Mouse (Mus musculus): ENCODE data around the gene Il17rb. TPM values are rescaled to one million over a fixed set of nuclear protein-coding genes. Genes with fewer than 3 reads are reported as not detected.
A peak's percentile ranks its signal among the peaks of the same experiment; 100 is the strongest.

Gene Il17rb
- total and polyA plus RNA-seq, 3 experiments: 1.1 to 3.2 (median 1.8) TPM

GRCm38 (mm10) chr14:30016666-30017065 lies 8.0 kb upstream of the Il17rb start:
- no peak for DNase-seq

- no peak for DNase-seq
These were observed 6.3 kb upstream of the Il17rb start for GRCm38 (mm10) chr14:30015008-30015407.

- DNase-seq: no peak
These were observed 5.8 kb upstream of the Il17rb start for GRCm38 (mm10) chr14:30014487-30014886.

GRCm38 (mm10) chr14:30011886-30012560 lies 3.3 kb upstream of the Il17rb start:
- peak; percentile 51 for DNase-seq

- peak; percentile 50 for DNase-seq
These were observed 1.3 kb upstream of the Il17rb start for GRCm38 (mm10) chr14:30009864-30010560.

- no peak for DNase-seq
These were observed 9.3 kb downstream of the Il17rb start for GRCm38 (mm10) chr14:29999475-29999811.

- DNase-seq: no peak
These were observed 9.8 kb downstream of the Il17rb start for GRCm38 (mm10) chr14:29998747-29999474.

GRCm38 (mm10) chr14:29997345-29997744 lies 11.4 kb downstream of the Il17rb start:
- DNase-seq: no peak

GRCm38 (mm10) chr14:29996000-29996751 lies 12.5 kb downstream of the Il17rb start:
- DNase-seq: no peak

DNA sequence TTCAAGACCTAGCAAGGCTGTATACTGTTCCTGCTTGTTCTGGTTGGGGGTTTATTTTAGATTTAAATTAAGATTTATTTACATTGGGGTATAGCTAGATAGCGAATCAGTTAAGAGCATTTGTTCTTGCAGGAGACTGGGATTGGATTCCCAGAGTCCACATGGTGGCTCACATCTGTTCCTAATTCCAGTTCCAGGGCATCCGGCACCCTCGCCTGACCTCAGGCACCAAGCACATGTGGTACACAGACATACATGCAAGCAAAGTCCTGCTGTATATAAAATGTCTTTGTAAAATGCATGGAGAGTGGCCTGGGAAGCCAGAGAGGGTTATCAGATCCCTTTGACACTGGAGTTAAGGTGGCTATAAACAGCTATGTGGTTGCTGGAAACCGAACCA lies 13.7 kb downstream of the Il17rb start:
- no peak for DNase-seq

- DNase-seq: no peak
These were observed 20.4 kb downstream of the Il17rb start for GRCm38 (mm10) chr14:29988337-29988736.

- DNase-seq: no peak
These were observed 21.0 kb downstream of the Il17rb start for GRCm38 (mm10) chr14:29987739-29988138.

GRCm38 (mm10) chr14:29987276-29987675 lies 21.4 kb downstream of the Il17rb start:
- DNase-seq: no peak

DNA sequence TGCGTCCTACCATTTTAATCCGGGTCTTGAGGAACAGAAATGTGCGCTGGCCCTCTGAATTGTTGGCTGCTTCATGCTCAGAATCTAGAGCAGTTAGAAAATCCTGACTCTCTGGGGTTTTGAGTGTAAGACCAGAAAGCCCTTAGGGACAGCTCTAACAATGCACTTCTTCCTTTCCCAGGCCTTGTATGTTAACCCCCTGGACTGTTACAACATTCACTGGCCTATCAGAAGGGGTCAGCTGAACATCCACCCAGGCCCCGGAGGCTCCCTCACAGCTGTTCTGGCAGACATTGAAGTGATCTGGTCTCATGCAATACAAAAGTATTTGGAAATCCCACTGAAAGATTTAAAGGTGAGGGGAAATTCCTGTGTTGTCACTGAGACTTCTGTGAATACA lies 22.6 kb downstream of the Il17rb start:
- no peak for DNase-seq

GRCm38 (mm10) chr14:29980447-29981205 lies 28.1 kb downstream of the Il17rb start:
- no peak for DNase-seq

DNA sequence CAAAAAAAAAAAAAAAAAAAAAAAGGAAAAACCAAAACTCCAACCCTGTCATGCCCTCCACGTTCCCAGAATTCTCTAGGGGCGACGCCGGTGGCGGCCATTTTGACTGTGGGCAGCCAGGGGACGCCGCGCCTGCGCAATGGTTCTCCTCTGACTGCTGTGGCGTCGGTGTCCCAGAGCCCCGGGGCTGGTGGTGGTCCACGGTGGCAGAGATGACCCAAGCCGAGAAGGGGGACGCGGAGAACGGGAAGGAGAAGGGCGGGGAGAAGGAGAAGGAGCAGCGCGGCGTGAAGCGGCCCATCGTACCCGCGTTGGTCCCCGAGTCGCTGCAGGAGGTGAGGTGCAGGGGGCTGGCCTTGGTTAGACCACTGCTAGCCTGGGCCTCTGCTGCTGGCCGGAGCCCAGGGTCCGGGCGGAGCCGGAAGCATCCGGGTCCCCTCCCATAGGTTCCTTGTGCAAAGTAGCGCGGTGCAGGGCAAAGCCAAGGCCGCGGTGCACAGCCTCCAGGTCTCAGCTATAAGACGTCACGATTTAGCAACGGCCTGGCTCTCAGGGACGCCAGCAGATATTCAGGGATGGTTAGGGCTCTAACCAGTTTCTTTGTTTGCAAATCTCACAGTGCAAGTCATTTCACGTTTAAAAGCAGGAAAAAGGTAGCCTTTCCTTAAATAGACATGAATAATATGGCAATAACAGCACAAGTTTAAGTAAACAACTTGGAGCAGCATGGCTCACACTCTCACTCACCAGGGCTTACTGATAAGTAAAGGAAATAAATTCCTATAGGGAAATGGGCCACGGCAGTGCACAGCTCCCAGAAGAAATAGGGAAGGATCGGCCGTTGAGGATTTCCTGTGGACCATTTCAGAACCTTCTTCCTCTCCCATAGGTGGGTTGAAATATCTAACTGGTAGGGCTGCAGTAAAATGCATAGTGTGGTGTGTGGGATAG lies 30.2 kb downstream of the Il17rb start, which contains the start of gene Actr8:
Actr8 (plus strand) TSS at position 84 of the 951 bp plus-strand sequence.
- DNase-seq: peak; percentile 96

- no peak for DNase-seq
These were observed 31.8 kb downstream of the Il17rb start for GRCm38 (mm10) chr14:29976927-29977326.

DNA sequence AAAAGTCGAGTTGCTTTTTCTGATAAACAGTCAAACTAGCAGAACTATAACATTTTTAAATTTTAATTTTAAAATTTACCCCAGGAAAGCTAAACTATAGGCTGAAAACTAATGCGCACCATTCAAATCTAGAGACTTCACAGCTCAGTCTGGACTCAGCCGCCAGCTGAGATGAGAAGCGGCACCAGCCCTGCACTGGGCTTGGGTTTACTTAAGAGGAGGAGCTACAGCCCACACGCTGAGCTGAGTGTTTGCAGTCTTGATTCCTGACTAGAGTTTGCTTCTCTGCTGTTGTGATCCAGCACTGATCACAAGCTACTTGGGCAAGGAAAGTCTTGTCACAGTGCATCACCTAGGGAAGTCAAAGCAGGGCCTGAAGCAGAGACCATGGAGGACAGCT lies 36.7 kb downstream of the Il17rb start:
- DNase-seq: no peak

GRCm38 (mm10) chr14:29971446-29971845 lies 37.2 kb downstream of the Il17rb start:
- DNase-seq: no peak

- DNase-seq: peak; percentile 96
These were observed 40.4 kb downstream of the Il17rb start, which contains the start of gene Selenok for GRCm38 (mm10) chr14:29968075-29968821. Selenok (plus strand) TSS chr14:29968308.

All from adrenal gland, adult 2 months (tissue).